Mouse (Mus musculus): ENCODE measurements at regions not wholly inside any gene's neighbourhood (a gene's known extent, or its start where the extent isn't known, plus 50 kb on each side); places are given as distances from the start of the nearest gene placed in this dataset.

DNA sequence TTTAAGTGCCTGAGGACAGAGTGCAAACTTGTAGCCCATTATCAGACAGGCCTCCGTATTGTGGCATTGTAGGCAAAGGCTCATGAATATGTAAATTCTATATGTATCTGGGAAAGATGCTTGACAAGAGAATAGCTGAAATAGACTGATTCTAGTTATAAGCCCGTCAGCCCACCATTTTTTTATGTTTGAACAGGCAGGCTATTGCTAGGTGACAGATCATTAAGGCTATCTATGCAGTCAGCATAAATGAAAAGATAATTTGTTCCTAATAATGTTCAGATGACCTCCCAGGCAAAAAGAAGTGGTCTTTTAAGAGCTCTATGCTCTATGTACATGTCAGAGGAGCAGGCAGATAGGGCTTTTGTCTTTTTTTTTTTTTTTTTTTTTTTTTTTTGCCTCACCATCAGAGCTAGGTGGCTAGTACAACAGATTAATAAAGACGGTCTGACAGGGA is 241.6 kb downstream of the Gm11487 start:
- Histone ChIP-seq H3K4me2 (replicated peaks) (no peak overlapping the region), H3K27ac (replicated peaks) (no peak overlapping the region), H3K9ac (replicated peaks) (no peak overlapping the region), H3K9me3 (no peaks in the 10 kb centered on the region), H3K4me1 (no peaks in the 10 kb centered on the region), H3K36me3 (no peaks in the 10 kb centered on the region), H3K27me3 (no peaks in the 10 kb centered on the region), H3K4me3 (no peak overlapping the region)
- peak; percentile 29; the same call in 1 of the 2 replicates for ATAC-seq (replicated peaks)
- WGBS = 26% methylated on average over 3 of the region's 3 CpGs

Data from forebrain, embryonic 15.5 days (tissue).